Mouse (Mus musculus) cerebellum, adult 2 months (tissue): Measurements from ENCODE around the gene Trp53bp2.

Source experiments
- CTCF ChIP-seq: fragments of 200-500 bp; IDR thresholded peaks from 2 replicates; pipeline ENCODE4 v1.5.1; 2011; ENCODE audit warnings: low read depth, mild to moderate bottlenecking, control low read depth, low read length, moderate library complexity, borderline replicate concordance; ENCODE audit not compliant: insufficient read depth
- POLR2A ChIP-seq: fragments of 200-500 bp; IDR thresholded peaks from 2 replicates; pipeline ENCODE4 v1.6.1; 2011; ENCODE audit warnings: low read length, control low read depth, borderline replicate concordance; ENCODE audit not compliant: insufficient read depth

- no peak for TF ChIP-seq POLR2A
- TF ChIP-seq CTCF = no peak
Observed at GRCm38 (mm10) chr1:182383096-182383495, 25.9 kb upstream of the Trp53bp2 start.
